Mouse (Mus musculus): ENCODE data around the gene Hist1h4d. TPM values are rescaled to one million over a fixed set of nuclear protein-coding genes. Genes with fewer than 3 reads are reported as not detected.
"Not testable (repeated sequence)": the region's sequence is repeated elsewhere in the genome, so short reads cannot be mapped to it uniquely, and the experiment has no call there.

Gene Hist1h4d
- polyA plus RNA-seq, 1 experiment from 2014 or later, result 49.0 TPM

- peak within 1 kb of the TSS; percentile 75 for H3K9ac ChIP-seq (ENCODE audit: low read length)
- peak within 1 kb of the TSS; percentile 47 to 67 for H3K4me3 ChIP-seq (ENCODE audit: control insufficient read depth in 1 of 2, insufficient read depth in 1 of 2, low read depth in 1 of 2, low read length in 2 of 2)
- H3K4me1 ChIP-seq (ENCODE audit: control insufficient read depth in 2 of 2, insufficient read depth in 2 of 2, low read length in 2 of 2), result peaks cover 0 to 6% of the 10 kb centered on the region in 2 experiments; a peak in 2 of 4 replicates
- H3K36me3 ChIP-seq (ENCODE audit: control insufficient read depth, insufficient read depth, low read length), result no peaks in the 10 kb centered on the region
- H3K4me2 ChIP-seq (ENCODE audit: low read length), result peak within 1 kb of the TSS; percentile 81
- no peaks in the 10 kb centered on the region for H3K27me3 ChIP-seq (ENCODE audit: control insufficient read depth, insufficient read depth, low read length)
- WGBS, result under 1% methylated on average over 26 of the region's 45 CpGs
- ATAC-seq (ENCODE audit: insufficient number of reproducible peaks, insufficient read depth, low FRiP score, low read depth), result peak; percentile 89
- H3K9me3 ChIP-seq (ENCODE audit: control insufficient read depth, low read length), result no peaks in the 10 kb centered on the region
- peak within 1 kb of the TSS; percentile 86 to 95 for H3K27ac ChIP-seq (replicated peaks in 1 of 2; ENCODE audit: control insufficient read depth in 1 of 2, insufficient read depth in 1 of 2, low read depth in 2 of 2, low read length in 2 of 2)
Observed at GRCm38 (mm10) chr13:23543965-23544786, 37.2 kb upstream of the Hist1h4d start, which contains the start of gene Hist1h3f. Gene Hist1h3f (plus strand): TSS chr13:23544052.

- H3K4me1 ChIP-seq (ENCODE audit: control insufficient read depth in 2 of 2, insufficient read depth in 2 of 2, low read length in 2 of 2); H3K9me3 ChIP-seq (ENCODE audit: control insufficient read depth, low read length); H3K27me3 ChIP-seq (ENCODE audit: control insufficient read depth, insufficient read depth, low read length); ATAC-seq (ENCODE audit: insufficient number of reproducible peaks, insufficient read depth, low FRiP score, low read depth); H3K36me3 ChIP-seq (ENCODE audit: control insufficient read depth, insufficient read depth, low read length): not testable (repeated sequence)
- Histone ChIP-seq H3K9ac (ENCODE audit: low read length) (peak overlapping the region; percentile 75), H3K4me2 (ENCODE audit: low read length) (peak overlapping the region; percentile 81), H3K27ac (replicated peaks in 1 of 2; ENCODE audit: control insufficient read depth in 1 of 2, insufficient read depth in 1 of 2, low read depth in 2 of 2, low read length in 2 of 2) (peak overlapping the region; percentile 80 to 95), H3K4me3 (ENCODE audit: control insufficient read depth in 1 of 2, insufficient read depth in 1 of 2, low read depth in 1 of 2, low read length in 2 of 2) (peak overlapping the region; percentile 47 to 67)
- WGBS, result 0% methylated on average over 12 of the region's 14 CpGs
Observed at GRCm38 (mm10) chr13:23544787-23545120, 36.6 kb upstream of the Hist1h4d start.

- Histone ChIP-seq H3K4me1 (ENCODE audit: control insufficient read depth in 2 of 2, insufficient read depth in 2 of 2, low read length in 2 of 2) (peaks cover 0 to 11% of the 10 kb centered on the region in 2 experiments; a peak in 2 of 4 replicates), H3K4me3 (ENCODE audit: control insufficient read depth in 1 of 2, insufficient read depth in 1 of 2, low read depth in 1 of 2, low read length in 2 of 2) (no peak overlapping the region), H3K27me3 (ENCODE audit: control insufficient read depth, insufficient read depth, low read length) (no peaks in the 10 kb centered on the region), H3K9me3 (ENCODE audit: control insufficient read depth, low read length) (no peaks in the 10 kb centered on the region), H3K4me2 (ENCODE audit: low read length) (no peak overlapping the region), H3K9ac (ENCODE audit: low read length) (no peak overlapping the region), H3K36me3 (ENCODE audit: control insufficient read depth, insufficient read depth, low read length) (no peaks in the 10 kb centered on the region), H3K27ac (replicated peaks in 1 of 2; ENCODE audit: control insufficient read depth in 1 of 2, insufficient read depth in 1 of 2, low read depth in 2 of 2, low read length in 2 of 2) (no peak overlapping the region)
- 68% methylated on average over 5 of the region's 5 CpGs for WGBS
- ATAC-seq (ENCODE audit: insufficient number of reproducible peaks, insufficient read depth, low FRiP score, low read depth), result no peak
Observed at GRCm38 (mm10) chr13:23546694-23547093, 34.7 kb upstream of the Hist1h4d start.

GRCm38 (mm10) chr13:23550761-23551145, 30.6 kb upstream of the Hist1h4d start:
- H3K36me3 ChIP-seq (ENCODE audit: control insufficient read depth, insufficient read depth, low read length), result no peaks in the 10 kb centered on the region
- no peaks in the 10 kb centered on the region for H3K9me3 ChIP-seq (ENCODE audit: control insufficient read depth, low read length)
- no peak for ATAC-seq (ENCODE audit: insufficient number of reproducible peaks, insufficient read depth, low FRiP score, low read depth)
- H3K4me3 ChIP-seq (ENCODE audit: control insufficient read depth in 1 of 2, insufficient read depth in 1 of 2, low read depth in 1 of 2, low read length in 2 of 2), result peak overlapping the region; percentile 44 to 52; a peak in 3 of 4 replicates
- H3K4me1 ChIP-seq (ENCODE audit: control insufficient read depth in 2 of 2, insufficient read depth in 2 of 2, low read length in 2 of 2), result peaks cover 0 to 14% of the 10 kb centered on the region in 2 experiments; a peak in 3 of 4 replicates
- peak overlapping the region; percentile 86 to 87 for H3K27ac ChIP-seq (replicated peaks in 1 of 2; ENCODE audit: control insufficient read depth in 1 of 2, insufficient read depth in 1 of 2, low read depth in 2 of 2, low read length in 2 of 2)
- peak overlapping the region; percentile 72 for H3K4me2 ChIP-seq (ENCODE audit: low read length)
- 12% methylated on average over 3 of the region's 3 CpGs for WGBS
- no peaks in the 10 kb centered on the region for H3K27me3 ChIP-seq (ENCODE audit: control insufficient read depth, insufficient read depth, low read length)
- peak overlapping the region; percentile 72 for H3K9ac ChIP-seq (ENCODE audit: low read length)

GRCm38 (mm10) chr13:23551146-23551834, 30.1 kb upstream of the Hist1h4d start, which contains the start of gene Hist1h4f:
Gene Hist1h4f (minus strand): TSS chr13:23551648.
- H3K4me2 ChIP-seq (ENCODE audit: low read length), result peak within 1 kb of the TSS; percentile 72
- not testable (repeated sequence) for H3K9me3 ChIP-seq (ENCODE audit: control insufficient read depth, low read length); H3K36me3 ChIP-seq (ENCODE audit: control insufficient read depth, insufficient read depth, low read length); H3K27me3 ChIP-seq (ENCODE audit: control insufficient read depth, insufficient read depth, low read length)
- peak within 1 kb of the TSS; percentile 44 to 52 for H3K4me3 ChIP-seq (ENCODE audit: control insufficient read depth in 1 of 2, insufficient read depth in 1 of 2, low read depth in 1 of 2, low read length in 2 of 2)
- under 1% methylated on average over 44 of the region's 47 CpGs for WGBS
- ATAC-seq (ENCODE audit: insufficient number of reproducible peaks, insufficient read depth, low FRiP score, low read depth), result peak; percentile 76
- H3K27ac ChIP-seq (replicated peaks in 1 of 2; ENCODE audit: control insufficient read depth in 1 of 2, insufficient read depth in 1 of 2, low read depth in 2 of 2, low read length in 2 of 2), result peak within 1 kb of the TSS; percentile 86 to 87
- H3K9ac ChIP-seq (ENCODE audit: low read length), result peak within 1 kb of the TSS; percentile 72
- peaks cover 0 to 13% of the 10 kb centered on the region in 2 experiments; a peak in 3 of 4 replicates for H3K4me1 ChIP-seq (ENCODE audit: control insufficient read depth in 2 of 2, insufficient read depth in 2 of 2, low read length in 2 of 2)

GRCm38 (mm10) chr13:23551931-23552914, 29.2 kb upstream of the Hist1h4d start:
- no peak for ATAC-seq (ENCODE audit: insufficient number of reproducible peaks, insufficient read depth, low FRiP score, low read depth)
- peaks cover 0 to 13% of the 10 kb centered on the region in 2 experiments; a peak in 3 of 4 replicates for H3K4me1 ChIP-seq (ENCODE audit: control insufficient read depth in 2 of 2, insufficient read depth in 2 of 2, low read length in 2 of 2)
- no peaks in the 10 kb centered on the region for H3K36me3 ChIP-seq (ENCODE audit: control insufficient read depth, insufficient read depth, low read length)
- peak overlapping the region; percentile 44 for H3K9ac ChIP-seq (ENCODE audit: low read length)
- no peaks in the 10 kb centered on the region for H3K9me3 ChIP-seq (ENCODE audit: control insufficient read depth, low read length)
- H3K4me3 ChIP-seq (ENCODE audit: control insufficient read depth in 1 of 2, insufficient read depth in 1 of 2, low read depth in 1 of 2, low read length in 2 of 2), result peak overlapping the region in 1 of 2 experiments; percentile 44; a peak in 2 of 4 replicates
- peak overlapping the region; percentile 72 for H3K4me2 ChIP-seq (ENCODE audit: low read length)
- H3K27ac ChIP-seq (replicated peaks in 1 of 2; ENCODE audit: control insufficient read depth in 1 of 2, insufficient read depth in 1 of 2, low read depth in 2 of 2, low read length in 2 of 2), result peak overlapping the region in 1 of 2 experiments; percentile 87; a peak in 3 of 4 replicates
- WGBS, result 49% methylated on average over 8 of the region's 8 CpGs
- H3K27me3 ChIP-seq (ENCODE audit: control insufficient read depth, insufficient read depth, low read length), result no peaks in the 10 kb centered on the region

- Histone ChIP-seq H3K36me3 (ENCODE audit: control insufficient read depth, insufficient read depth, low read length) (no peaks in the 10 kb centered on the region), H3K9me3 (ENCODE audit: control insufficient read depth, low read length) (no peaks in the 10 kb centered on the region), H3K4me2 (ENCODE audit: low read length) (peak within 1 kb of the TSS; percentile 72), H3K4me3 (ENCODE audit: control insufficient read depth in 1 of 2, insufficient read depth in 1 of 2, low read depth in 1 of 2, low read length in 2 of 2) (no peak within 1 kb of the TSS), H3K9ac (ENCODE audit: low read length) (peak within 1 kb of the TSS; percentile 94), H3K4me1 (ENCODE audit: control insufficient read depth in 2 of 2, insufficient read depth in 2 of 2, low read length in 2 of 2) (peaks cover 0 to 13% of the 10 kb centered on the region in 2 experiments; a peak in 3 of 4 replicates), H3K27me3 (ENCODE audit: control insufficient read depth, insufficient read depth, low read length) (no peaks in the 10 kb centered on the region), H3K27ac (replicated peaks in 1 of 2; ENCODE audit: control insufficient read depth in 1 of 2, insufficient read depth in 1 of 2, low read depth in 2 of 2, low read length in 2 of 2) (peak within 1 kb of the TSS in 1 of 2 experiments; percentile 98; a peak in 3 of 4 replicates)
- ATAC-seq (ENCODE audit: insufficient number of reproducible peaks, insufficient read depth, low FRiP score, low read depth), result no peak
Observed at GRCm38 (mm10) chr13:23552962-23553361, 28.4 kb upstream of the Hist1h4d start, which contains the start of gene Hist1h1d. Gene Hist1h1d (plus strand): TSS chr13:23553262.

Measured in heart, embryonic 14.5 days (tissue).